Mouse (Mus musculus): ENCODE measurements at regions not wholly inside any gene's neighbourhood (a gene's known extent, or its start where the extent isn't known, plus 50 kb on each side); places are given as distances from the start of the nearest gene placed in this dataset.

DNA sequence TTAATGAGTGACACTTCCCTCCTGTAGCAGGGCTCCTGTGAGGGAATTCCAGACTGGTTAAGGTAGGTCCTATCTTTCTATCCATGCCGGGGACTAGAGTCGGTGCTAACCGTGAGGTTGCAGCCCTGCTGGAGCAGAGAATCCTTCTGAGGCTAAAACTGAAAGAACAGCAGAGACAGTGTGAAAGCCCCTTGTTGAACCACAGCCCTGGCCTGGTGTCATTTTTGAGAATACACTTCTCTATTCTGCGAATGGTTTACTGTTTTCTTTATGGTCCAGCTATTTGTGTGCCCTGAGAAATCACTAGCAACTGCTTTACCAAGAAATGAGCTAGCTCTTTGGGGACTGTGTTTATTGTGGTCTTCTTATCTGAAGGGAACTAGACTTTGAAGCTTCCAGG is 95.8 kb downstream of the Bcl2l11 start:
- TF ChIP-seq CTCF (IDR thresholded peaks at IDR 0.05; ENCODE audit: borderline replicate concordance, control insufficient read depth, extremely low read depth, insufficient read depth, low read length, poor library complexity) (no peak), POLR2A (IDR thresholded peaks at IDR 0.05; ENCODE audit: control insufficient read depth, extremely low read depth, insufficient read depth, low read length, poor library complexity) (no peak)
